In genomic region chr11:20338703-20339102, GRCm38 (mm10) we compare ENCODE assay signal across 16 mouse cellular contexts.
"Had no signal": no experiment of that assay in that cellular context is flagged by ENCODE, and none has a peak within 500 bp of the region (broad histone marks: within the 10 kb centered on the region; RNA-seq: fewer than 3 reads in every experiment).

No protein-coding gene starts in this region.

- H3K9me3 ChIP-seq: limb, embryonic 12.5 days; lung, embryonic 15.5 days; midbrain, embryonic 10.5 days; neural tube, embryonic 15.5 days; stomach, embryonic 15.5 days had no signal

- H3K27me3 ChIP-seq: limb, embryonic 12.5 days; lung, embryonic 15.5 days; neural tube, embryonic 15.5 days; stomach, embryonic 15.5 days had no signal

- H3K4me1 ChIP-seq: limb, embryonic 12.5 days; lung, embryonic 15.5 days; stomach, embryonic 15.5 days had no signal

- H3K36me3 ChIP-seq: limb, embryonic 12.5 days; lung, embryonic 15.5 days; midbrain, embryonic 10.5 days; neural tube, embryonic 15.5 days; stomach, embryonic 15.5 days had no signal

- H3K4me3 ChIP-seq: limb, embryonic 12.5 days; lung, embryonic 15.5 days; midbrain, embryonic 10.5 days; myocyte; neural tube, embryonic 15.5 days; stomach, embryonic 15.5 days had no signal

- DNase-seq: kidney, adult 8-10 months; kidney, postnatal 25 days; layer of hippocampus, adult 9-11 months; layer of hippocampus, postnatal 36 days; liver; lung, postnatal 14 days; midbrain, embryonic 14.5 days; right cerebral cortex, adult 18-20 months; thymus, adult 2 months; thymus, postnatal 25 days had no signal
